Mouse (Mus musculus) limb, embryonic 11.5 days (tissue): ENCODE results near the gene Gdap1l1. TPM values are rescaled to one million over a fixed set of nuclear protein-coding genes. Genes with fewer than 3 reads are reported as not detected.

Experiments used
- ATAC-seq: fragments of 200-750 bp; cut with Nextera tagmentation; 2 replicates; pipeline ENCODE4 v1.8.0; 2017; ENCODE audit warnings: low read depth; ENCODE audit not compliant: insufficient number of reproducible peaks, low FRiP score, low TSS enrichment
- DNase-seq: peaks from one replicate; pipeline ENCODE4 v3.0.0-alpha.2; 2015; ENCODE audit warnings: low spot score
- H3K27ac ChIP-seq: fragments of 300-500 bp; sonication (generic); replicated peaks from 2 replicates; pipeline ENCODE4 v1.5.1; 2014; ENCODE audit warnings: low read depth, mild to moderate bottlenecking, low read length
- H3K27me3 ChIP-seq: fragments of 300-500 bp; sonication (generic); 2 replicates; pipeline ENCODE4 v1.6.1; 2014; ENCODE audit warnings: mild to moderate bottlenecking, low read length, mixed read lengths; ENCODE audit not compliant: control insufficient read depth, insufficient read depth
- H3K36me3 ChIP-seq: fragments of 300-500 bp; sonication (generic); 2 replicates; pipeline ENCODE4 v1.6.1; 2014; ENCODE audit warnings: mild to moderate bottlenecking, low read length, moderate library complexity, mixed read lengths; ENCODE audit not compliant: control insufficient read depth, insufficient read depth
- H3K4me1 ChIP-seq: fragments of 300-500 bp; sonication (generic); 2 replicates; pipeline ENCODE4 v1.6.1; 2014; ENCODE audit warnings: low read length, mixed read lengths; ENCODE audit not compliant: control insufficient read depth, insufficient read depth
- H3K4me2 ChIP-seq: fragments of 300-500 bp; sonication (generic); 2 replicates; pipeline ENCODE4 v1.6.1; 2014; ENCODE audit warnings: low read depth, mild to moderate bottlenecking, moderate library complexity; ENCODE audit not compliant: severe bottlenecking
- H3K4me3 ChIP-seq: fragments of 300-500 bp; sonication (generic); 2 replicates; pipeline ENCODE4 v1.5.1; 2014; ENCODE audit warnings: low read depth, low read length
- H3K9ac ChIP-seq: fragments of 300-500 bp; sonication (generic); 2 replicates; pipeline ENCODE4 v1.6.1; 2014; ENCODE audit warnings: mild to moderate bottlenecking, low read length
- H3K9me3 ChIP-seq: fragments of 300-500 bp; sonication (generic); 2 replicates; pipeline ENCODE4 v1.6.1; 2016; ENCODE audit warnings: low read length; ENCODE audit not compliant: control insufficient read depth
- WGBS: fragments of 180-500 bp; shearing (Covaris S2); extraction: QIAGEN DNeasy Blood & Tissue Kit; methylation state at CpG from one replicate; pipeline ENCODE4 v1.1.7; 2014; 5-methylcytosine and 5-hydroxymethylcytosine counted together
- polyA plus RNA-seq: library from polyadenylated mRNA; unstranded; fragments of >200 nt; fragmentation: Nextera tagmentation; extraction: Ambion mirVana; gene quantifications from 2 replicates; pipeline ENCODE4 v1.2.1, GENCODE M21; 2014

The Gdap1l1 gene
- polyA plus RNA-seq, 1 experiment from 2014 or later = 0.28 TPM

DNA sequence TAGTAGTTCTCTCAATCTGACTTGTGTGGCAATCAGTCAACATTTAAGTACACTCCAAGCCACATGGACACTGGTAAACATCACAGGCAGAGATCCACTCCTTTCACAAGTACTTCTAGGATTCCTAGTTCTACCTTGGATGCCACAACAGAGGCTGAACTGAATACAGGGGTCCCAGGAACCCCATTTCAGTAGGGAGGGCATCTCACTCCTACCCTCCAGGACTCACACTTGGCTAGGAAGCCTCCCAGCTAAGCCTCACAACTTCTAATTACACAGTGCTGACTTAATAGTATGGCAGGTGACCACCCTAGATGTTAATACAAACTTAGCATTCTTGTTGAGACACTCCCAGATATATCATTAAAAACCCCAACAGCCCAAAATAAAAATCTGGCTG is 20.4 kb upstream of the Gdap1l1 start:
- peak overlapping the region; percentile 98 for H3K4me3 ChIP-seq

DNA sequence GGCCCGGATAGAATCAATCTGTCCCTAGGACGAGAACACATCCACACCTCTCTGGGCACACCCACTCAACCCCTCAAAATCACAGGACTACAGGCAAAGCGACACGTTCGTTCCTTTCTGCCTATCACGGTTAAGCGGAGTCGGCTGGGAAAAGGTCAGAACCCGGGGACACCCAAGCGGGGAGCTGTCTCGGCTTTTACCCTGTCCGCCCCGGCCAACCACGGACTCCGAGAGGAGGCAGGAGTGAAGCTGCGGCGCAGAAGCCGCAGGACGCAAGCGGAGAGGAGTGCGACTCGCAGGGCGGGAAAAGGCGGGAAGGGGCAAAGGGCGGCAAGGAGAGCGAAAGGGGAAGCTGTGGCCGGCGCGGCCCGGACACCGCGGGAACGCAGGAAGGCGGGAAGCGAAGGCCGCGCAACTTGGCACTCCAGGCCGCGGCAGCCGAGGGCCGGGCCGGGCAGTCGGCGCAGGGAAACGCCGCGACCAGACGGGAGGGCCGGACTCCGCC is 19.4 kb upstream of the Gdap1l1 start:
- ATAC-seq = peak; percentile 49; the same call in 1 of the 2 replicates
- WGBS = under 1% methylated on average over 42 of the region's 50 CpGs

More for the DNA sequence above, 20.4 kb upstream of the Gdap1l1 start:
- Histone ChIP-seq H3K9ac (no peak overlapping the region), H3K4me1 (peaks cover 6% of the 10 kb centered on the region), H3K27me3 (no peaks in the 10 kb centered on the region), H3K27ac (no peak overlapping the region), H3K4me2 (peak overlapping the region; percentile 75), H3K36me3 (no peaks in the 10 kb centered on the region; the same call in 1 of the 2 replicates), H3K9me3 (no peaks in the 10 kb centered on the region)
- ATAC-seq (no peak), DNase-seq (no peak)

DNA sequence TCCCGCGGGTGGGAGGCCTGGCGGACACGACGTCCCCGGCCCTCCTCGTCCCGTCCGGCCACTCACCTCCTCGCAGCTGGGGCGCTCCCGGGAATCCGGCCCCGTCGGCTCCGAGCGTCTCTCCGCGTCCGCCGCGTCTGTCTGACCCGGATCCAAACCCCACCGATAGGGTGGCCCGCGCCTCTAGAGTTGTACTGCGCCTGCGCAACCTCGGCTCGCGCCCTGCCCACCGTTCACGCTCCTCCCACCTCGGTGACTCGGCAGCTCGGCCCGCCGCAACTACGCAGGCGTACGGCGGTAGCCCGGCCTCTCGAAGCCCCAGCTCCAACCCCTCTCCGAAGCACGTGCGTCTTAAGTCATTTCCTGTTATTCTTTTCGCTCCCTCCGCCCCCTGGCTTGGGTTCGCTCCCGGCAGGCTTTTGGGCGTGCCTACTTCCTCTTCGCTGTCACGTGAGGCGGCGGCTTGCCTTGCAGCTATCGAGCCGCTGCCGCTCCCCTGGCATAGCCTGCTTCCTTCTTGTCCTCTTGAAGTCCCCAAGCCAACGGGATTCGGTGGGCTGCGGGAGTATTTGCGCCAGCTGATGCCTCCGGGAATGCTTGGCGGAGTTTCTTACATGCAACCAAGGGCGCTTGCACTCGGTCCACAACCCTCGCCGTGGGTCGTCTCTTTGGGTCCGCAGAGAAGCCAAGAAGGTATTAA is 18.8 kb upstream of the Gdap1l1 start:
- Histone ChIP-seq H3K9me3 (no peaks in the 10 kb centered on the region), H3K27ac (peak overlapping the region; percentile 47; the same call in 1 of the 2 replicates), H3K4me1 (peaks cover 6% of the 10 kb centered on the region), H3K9ac (peak overlapping the region; percentile 91), H3K36me3 (no peaks in the 10 kb centered on the region), H3K4me2 (peak overlapping the region; percentile 75), H3K4me3 (peak overlapping the region; percentile 98), H3K27me3 (no peaks in the 10 kb centered on the region)
- peak; percentile 98 for DNase-seq
- peak; percentile 99 for ATAC-seq
- under 1% methylated on average over 60 of the region's 71 CpGs for WGBS

More for the DNA sequence above, 19.4 kb upstream of the Gdap1l1 start:
- H3K4me1 ChIP-seq = peaks cover 6% of the 10 kb centered on the region
- H3K36me3 ChIP-seq = no peaks in the 10 kb centered on the region
- no peaks in the 10 kb centered on the region for H3K9me3 ChIP-seq
- H3K4me3 ChIP-seq = peak overlapping the region; percentile 98
- peak overlapping the region; percentile 91 for H3K9ac ChIP-seq
- H3K27me3 ChIP-seq = no peaks in the 10 kb centered on the region
- peak overlapping the region; percentile 75 for H3K4me2 ChIP-seq
- peak; percentile 55 for DNase-seq
- peak overlapping the region; percentile 47; the same call in 1 of the 2 replicates for H3K27ac ChIP-seq

DNA sequence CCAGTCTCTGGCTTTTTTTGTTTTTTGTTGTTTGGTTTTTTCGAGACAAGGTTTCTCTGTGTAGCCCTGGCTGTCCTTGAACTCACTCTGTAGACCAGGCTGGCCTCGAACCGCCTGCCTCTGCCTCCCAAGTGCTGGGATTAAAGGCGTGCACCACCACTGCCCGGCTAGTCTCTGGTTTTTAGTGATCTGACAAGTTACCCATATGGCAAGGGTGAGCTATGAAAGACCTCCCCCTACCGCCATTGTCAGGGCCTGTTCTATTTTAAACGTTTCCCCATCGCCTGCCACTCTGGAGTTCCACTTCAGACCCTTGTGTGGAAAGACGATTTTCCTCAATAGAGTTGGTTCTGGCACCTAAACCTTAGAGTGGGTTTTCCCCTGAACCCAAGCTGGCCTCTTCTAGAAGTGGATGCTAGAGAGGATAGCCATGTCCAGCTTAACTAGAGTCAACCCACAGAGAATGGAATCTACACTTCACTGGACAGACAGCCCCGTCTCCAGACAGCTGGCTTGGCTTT is 17.9 kb upstream of the Gdap1l1 start:
- WGBS = 44% methylated on average over 10 of the region's 10 CpGs
- DNase-seq = no peak

DNA sequence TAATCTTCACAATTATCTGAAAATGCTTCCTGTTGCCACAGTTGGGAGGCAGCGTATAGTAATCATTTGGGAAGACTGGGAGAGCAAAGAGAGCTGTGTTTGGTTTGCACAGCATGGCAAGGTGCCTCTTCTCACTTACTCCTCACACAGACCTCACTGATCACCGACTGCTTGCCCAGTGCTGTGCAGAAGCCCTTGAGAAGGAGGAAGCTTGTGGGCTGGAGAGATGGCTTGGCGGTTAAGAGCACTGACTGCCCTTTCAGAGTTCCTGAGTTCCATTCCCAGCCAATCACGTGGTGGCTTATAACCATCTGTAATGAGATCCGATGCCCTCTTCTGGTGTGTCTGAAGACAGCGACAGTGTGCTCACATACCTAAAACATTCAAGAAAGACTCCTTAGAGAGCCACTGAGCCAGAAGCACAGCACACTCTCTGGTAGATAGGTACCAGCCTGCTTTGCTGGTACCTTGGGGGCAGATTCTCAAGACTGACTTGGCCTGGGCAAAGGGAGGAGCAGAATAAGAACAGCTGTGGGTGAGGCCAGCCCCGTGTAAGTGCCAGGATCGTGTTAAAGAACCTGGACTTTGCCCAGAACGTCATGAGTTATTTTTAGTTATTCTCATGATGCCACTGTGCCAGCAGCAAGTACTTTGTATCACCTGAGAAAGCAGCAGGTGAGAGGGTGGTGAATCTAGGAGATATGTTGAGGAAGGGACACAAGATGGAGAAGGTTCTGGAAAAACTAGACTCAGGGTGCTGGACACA is 15.2 kb upstream of the Gdap1l1 start:
- no peaks in the 10 kb centered on the region for H3K9me3 ChIP-seq
- no peak overlapping the region for H3K4me2 ChIP-seq
- H3K27ac ChIP-seq = no peak overlapping the region
- H3K9ac ChIP-seq = no peak overlapping the region
- H3K4me3 ChIP-seq = no peak overlapping the region
- WGBS = 83% methylated on average over 9 of the region's 9 CpGs
- no peaks in the 10 kb centered on the region for H3K36me3 ChIP-seq
- DNase-seq = no peak
- H3K4me1 ChIP-seq = peaks cover 2% of the 10 kb centered on the region
- H3K27me3 ChIP-seq = no peaks in the 10 kb centered on the region
- ATAC-seq = no peak

More for the DNA sequence above, 17.9 kb upstream of the Gdap1l1 start:
- Histone ChIP-seq H3K36me3 (no peaks in the 10 kb centered on the region), H3K4me1 (peaks cover 6% of the 10 kb centered on the region), H3K27ac (no peak overlapping the region), H3K4me2 (peak overlapping the region; percentile 52), H3K4me3 (peak overlapping the region; percentile 98), H3K27me3 (no peaks in the 10 kb centered on the region), H3K9ac (no peak overlapping the region), H3K9me3 (no peaks in the 10 kb centered on the region)
- no peak for ATAC-seq

DNA sequence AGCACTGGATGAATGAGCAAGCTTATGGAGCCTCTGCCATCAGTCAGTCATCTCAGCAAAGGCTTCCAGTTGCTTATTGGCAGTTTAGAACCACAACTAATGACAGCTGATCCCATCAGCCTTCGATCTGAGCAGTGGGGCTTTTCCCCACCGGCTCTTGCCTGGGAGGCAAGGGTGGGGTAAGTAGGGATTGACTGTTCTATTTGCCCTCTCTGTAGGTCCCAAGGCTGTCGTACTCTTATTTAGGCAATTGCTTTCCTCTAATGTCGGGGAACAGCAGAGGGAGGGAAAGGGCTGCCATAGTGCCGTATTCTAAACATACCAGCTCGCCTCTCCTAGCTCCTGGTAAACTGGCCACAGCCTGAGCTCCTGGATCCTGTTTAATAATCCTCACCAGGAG is 13.7 kb upstream of the Gdap1l1 start, which contains the start of gene Oser1:
TSS of gene Oser1 (minus strand) at position 101 of the 400 bp plus-strand sequence.
- no peak within 1 kb of the TSS for H3K27ac ChIP-seq
- DNase-seq (no peak), ATAC-seq (no peak)
- no peak within 1 kb of the TSS for H3K4me3 ChIP-seq
- H3K36me3 ChIP-seq = no peaks in the 10 kb centered on the region
- no peak within 1 kb of the TSS for H3K9ac ChIP-seq
- no peak within 1 kb of the TSS for H3K4me2 ChIP-seq
- H3K4me1 ChIP-seq = no peaks in the 10 kb centered on the region
- H3K9me3 ChIP-seq = no peaks in the 10 kb centered on the region
- WGBS = 85% methylated on average over 6 of the region's 6 CpGs
- no peaks in the 10 kb centered on the region for H3K27me3 ChIP-seq

DNA sequence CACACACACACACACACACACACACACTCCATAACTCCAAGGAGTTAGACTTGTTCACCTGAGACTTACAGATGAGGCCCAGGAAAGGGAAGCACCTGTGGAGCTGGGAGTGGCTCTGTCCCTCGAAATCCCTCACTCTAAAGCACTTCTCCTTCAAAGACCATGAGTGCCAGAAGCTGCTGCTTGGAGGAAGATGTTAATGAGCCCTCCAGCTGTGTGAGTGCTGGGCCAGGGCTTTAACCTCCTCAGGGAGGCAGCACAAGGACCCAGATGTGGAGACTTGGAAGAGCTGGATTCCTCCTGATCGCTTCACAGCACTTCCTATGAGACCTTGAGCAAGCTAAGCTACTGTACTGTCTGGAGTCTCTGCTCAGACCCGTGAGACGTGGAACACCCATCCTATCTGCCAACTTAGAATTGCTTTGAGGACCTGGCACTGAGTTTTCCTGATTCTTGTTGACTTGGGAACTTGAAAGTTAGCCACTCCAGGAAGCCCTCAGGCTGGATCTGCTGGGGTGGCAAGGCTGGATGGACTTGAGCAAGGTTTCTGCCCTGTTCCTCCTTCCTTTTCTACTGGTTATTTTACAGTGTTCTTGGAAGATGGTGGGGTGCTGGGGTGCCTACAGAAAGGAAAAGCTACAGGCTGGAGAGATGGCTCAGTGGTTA is 9.8 kb upstream of the Gdap1l1 start:
- WGBS = 32% methylated on average over 4 of the region's 4 CpGs
- no peak overlapping the region; the same call in 1 of the 2 replicates for H3K9ac ChIP-seq
- no peak overlapping the region for H3K4me3 ChIP-seq
- no peak overlapping the region for H3K4me2 ChIP-seq
- H3K27me3 ChIP-seq = no peaks in the 10 kb centered on the region
- H3K4me1 ChIP-seq = no peaks in the 10 kb centered on the region
- no peak overlapping the region for H3K27ac ChIP-seq
- ATAC-seq (no peak), DNase-seq (no peak)
- no peaks in the 10 kb centered on the region for H3K36me3 ChIP-seq
- no peaks in the 10 kb centered on the region for H3K9me3 ChIP-seq

DNA sequence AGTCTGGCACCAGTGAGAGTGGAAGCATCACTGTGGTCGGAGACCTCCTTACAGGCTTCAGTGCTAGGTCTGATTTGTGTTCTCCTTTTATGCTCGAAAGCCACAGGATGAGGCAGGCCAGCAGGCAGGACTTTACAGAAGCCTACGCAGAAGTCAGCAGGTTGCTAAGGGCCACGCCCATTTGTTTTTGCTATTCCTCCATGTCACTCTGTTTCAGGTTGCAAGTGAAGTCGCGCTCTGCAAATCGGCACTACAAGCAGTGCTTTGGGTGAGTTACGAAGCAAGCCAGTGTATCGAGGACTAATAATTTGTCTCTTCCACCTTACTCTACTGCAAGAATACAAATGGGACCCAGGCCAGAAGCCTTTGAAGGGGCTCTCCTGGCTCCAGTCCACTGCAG is 7.0 kb upstream of the Gdap1l1 start:
- ATAC-seq = no peak
- no peak overlapping the region for H3K27ac ChIP-seq
- no peaks in the 10 kb centered on the region for H3K9me3 ChIP-seq
- no peaks in the 10 kb centered on the region for H3K27me3 ChIP-seq
- no peak overlapping the region for H3K4me3 ChIP-seq
- DNase-seq = no peak
- no peaks in the 10 kb centered on the region for H3K36me3 ChIP-seq
- H3K4me2 ChIP-seq = no peak overlapping the region
- H3K9ac ChIP-seq = no peak overlapping the region
- H3K4me1 ChIP-seq = no peaks in the 10 kb centered on the region
- 86% methylated on average over 9 of the region's 9 CpGs for WGBS
